Mouse (Mus musculus): ENCODE results near the gene Klra9.
"Not testable (repeated sequence)": the region's sequence is repeated elsewhere in the genome, so short reads cannot be mapped to it uniquely, and the experiment has no call there.

The Klra9 gene

DNA sequence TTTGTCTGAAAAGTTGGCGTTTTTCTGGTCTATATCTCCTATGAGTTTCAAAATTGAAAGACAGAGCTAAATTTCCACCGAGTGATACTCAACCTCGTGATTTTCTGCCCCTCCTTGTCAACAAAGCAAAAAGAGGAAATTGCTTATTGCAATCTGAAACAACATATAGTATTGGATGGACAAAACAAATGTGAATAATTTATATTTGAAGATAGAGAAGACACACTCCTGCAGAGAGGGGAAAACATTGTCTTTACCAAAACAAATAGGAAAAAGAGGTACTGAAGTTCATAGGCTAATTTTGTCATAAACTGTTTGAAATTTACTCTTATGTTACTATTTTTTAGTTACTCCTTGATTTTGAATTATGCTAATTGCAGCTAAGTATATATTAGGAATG, at the start of gene Klra9:
Gene Klra9, minus strand, starts transcription at position 101 of the 400 bp plus-strand sequence.
- not testable (repeated sequence) for DNase-seq

DNA sequence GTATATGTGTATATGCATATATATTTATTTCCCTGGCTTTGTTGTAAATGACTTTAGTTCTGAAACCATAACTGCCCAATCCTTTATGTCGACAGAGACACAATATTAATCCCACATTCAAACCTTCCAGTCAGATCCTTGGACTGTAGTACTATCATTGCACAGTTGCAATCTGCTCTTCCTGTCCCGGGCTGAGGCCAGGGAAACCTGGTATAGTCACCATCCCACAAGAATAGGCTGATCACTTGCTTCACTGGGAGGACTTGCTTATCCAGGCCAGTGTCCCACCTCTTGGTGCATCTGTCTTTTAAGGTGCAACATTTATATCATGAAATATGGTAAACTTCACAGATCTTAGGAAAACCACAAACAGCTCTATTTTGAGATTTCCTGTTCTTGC, 44.6 kb upstream of the Klra9 start:
- no peak for DNase-seq

DNA sequence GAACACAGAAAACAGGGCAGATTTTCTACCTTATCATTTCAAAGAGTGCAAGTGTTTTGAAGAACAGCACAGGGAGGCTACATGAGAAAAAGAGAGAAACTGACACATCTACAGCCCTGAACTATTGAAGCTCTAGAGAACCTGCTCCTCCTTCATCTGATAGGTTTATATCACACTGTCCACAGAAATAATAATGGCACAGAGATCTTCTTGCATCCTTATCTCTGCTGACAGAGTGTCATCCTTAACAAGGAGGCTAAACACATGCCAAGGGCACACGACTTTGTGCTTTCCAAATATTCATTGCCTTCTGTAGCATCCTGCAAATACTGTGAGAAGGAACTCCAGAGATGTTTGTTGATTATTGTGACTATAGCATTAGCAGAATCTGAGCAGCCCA, 43.7 kb upstream of the Klra9 start:
- no peak for DNase-seq

DNA sequence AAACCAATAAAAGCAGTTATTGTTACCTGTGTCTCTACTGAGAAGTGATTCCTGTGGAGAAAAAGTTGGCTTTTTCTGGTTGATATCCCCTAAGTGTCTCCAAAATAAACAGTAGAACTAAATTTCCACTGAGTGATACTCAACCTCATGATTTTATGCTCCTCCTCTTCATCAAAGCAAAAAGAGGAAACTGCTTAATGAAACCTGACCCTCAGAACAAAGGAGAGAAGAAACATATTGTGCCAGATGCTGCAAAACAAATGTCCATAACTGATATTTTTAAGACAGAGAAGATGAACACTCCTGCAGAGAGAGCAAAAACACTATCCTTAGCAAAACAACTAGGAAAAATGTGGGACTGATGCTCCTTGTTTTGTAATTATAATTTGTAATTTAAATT, 40.3 kb upstream of the Klra9 start, which contains the start of gene Klra7:
Gene Klra7, minus strand, starts transcription at position 101 of the 400 bp plus-strand sequence.
- no peak for DNase-seq

DNA sequence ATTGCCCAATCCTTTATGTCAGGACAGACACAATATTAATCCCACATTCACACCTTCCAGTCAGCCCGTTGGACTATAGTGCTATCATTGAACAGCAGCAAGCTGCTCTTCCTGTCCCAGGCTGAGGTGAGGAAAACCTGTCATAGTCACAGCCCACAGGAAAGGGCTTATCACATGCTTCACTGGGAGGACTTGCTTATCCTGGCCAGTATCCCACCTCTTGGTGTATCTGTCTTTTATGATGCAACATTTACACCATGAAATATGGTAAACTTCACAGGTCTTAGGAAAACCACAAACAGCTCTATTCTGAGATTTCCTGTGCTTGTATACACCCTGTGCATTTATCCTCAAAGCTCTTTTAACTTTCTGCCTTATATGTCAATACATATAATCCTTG, 4.5 kb upstream of the Klra9 start:
- not testable (repeated sequence) for DNase-seq

DNA sequence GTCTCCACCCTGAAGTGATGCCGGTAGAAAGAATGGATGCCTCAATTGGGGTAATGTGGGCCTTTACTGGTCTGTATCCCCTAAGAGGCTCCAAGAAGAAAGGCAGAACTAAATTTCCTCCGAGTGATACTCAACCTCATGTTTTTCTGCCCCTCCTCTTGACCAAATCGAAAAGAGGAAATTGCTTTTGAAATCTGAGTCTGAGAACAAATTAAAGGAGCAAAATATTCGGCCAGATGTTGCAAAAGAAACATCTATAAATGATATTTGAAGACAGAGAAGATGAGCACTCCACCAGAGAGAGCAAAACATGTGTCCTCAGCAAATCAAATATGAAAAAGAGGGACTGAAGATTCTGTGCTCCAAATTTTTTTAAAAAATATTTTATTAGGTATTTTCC, 63.1 kb downstream of the Klra9 start, which contains the start of gene Klra8:
Gene Klra8, minus strand, starts transcription at position 101 of the 400 bp plus-strand sequence.
- not testable (repeated sequence) for DNase-seq

Data from right cerebral cortex, adult 18-20 months (tissue).